Mouse (Mus musculus): ENCODE measurements around the gene Kcns3.
"Not testable (repeated sequence)": the region's sequence is repeated elsewhere in the genome, so short reads cannot be mapped to it uniquely, and the experiment has no call there.

Kcns3 gene

GRCm38 (mm10) chr12:11086866-11087265 lies 64.0 kb downstream of the Kcns3 start:
- no peak for DNase-seq (ENCODE audit: low read depth, low spot score)

GRCm38 (mm10) chr12:11071079-11071478 lies 79.8 kb downstream of the Kcns3 start:
- DNase-seq (ENCODE audit: low read depth, low spot score): no peak

GRCm38 (mm10) chr12:11066865-11067264 lies 84.0 kb downstream of the Kcns3 start:
- no peak for DNase-seq (ENCODE audit: low read depth, low spot score)

- not testable (repeated sequence) for DNase-seq (ENCODE audit: low read depth, low spot score)
Observed at GRCm38 (mm10) chr12:11052676-11053075, 98.2 kb downstream of the Kcns3 start.

GRCm38 (mm10) chr12:11041821-11042220 lies 109.0 kb downstream of the Kcns3 start:
- DNase-seq (ENCODE audit: low read depth, low spot score): no peak
